Mouse (Mus musculus) erythroblast, embryonic 14.5 days (primary cell): ENCODE data around the gene Tmod4. TPM values are rescaled to one million over a fixed set of nuclear protein-coding genes. Genes with fewer than 3 reads are reported as not detected.

Experiments
- H3K27me3 ChIP-seq: 2 replicates; pipeline ENCODE4 v1.6.1; 2012; ENCODE audit warnings: inconsistent platforms; ENCODE audit not compliant: control insufficient read depth
- H3K36me3 ChIP-seq: 2 replicates; pipeline ENCODE4 v1.6.1; 2012; ENCODE audit warnings: mild to moderate bottlenecking, inconsistent platforms; ENCODE audit not compliant: control insufficient read depth
- H3K4me1 ChIP-seq: 2 replicates; pipeline ENCODE4 v1.6.1; 2012; ENCODE audit warnings: inconsistent platforms; ENCODE audit not compliant: control insufficient read depth
- H3K4me3 ChIP-seq: replicated peaks from 2 replicates; pipeline ENCODE3; 2012; ENCODE audit warnings: moderate library complexity, mild to moderate bottlenecking, inconsistent platforms
- H3K9me3 ChIP-seq: 2 replicates; pipeline ENCODE4 v1.6.1; 2012; ENCODE audit warnings: low read length, inconsistent platforms, mixed read lengths; ENCODE audit not compliant: control insufficient read depth
- GATA1 ChIP-seq: IDR thresholded peaks from 2 replicates; pipeline ENCODE4 v1.6.1; 2012; ENCODE audit warnings: low read length, inconsistent platforms, mixed read lengths
- TAL1 ChIP-seq: IDR thresholded peaks from 3 replicates; pipeline ENCODE4 v1.6.1; 2012; ENCODE audit warnings: low read length, inconsistent platforms, mixed read lengths
- polyA plus RNA-seq: library from polyadenylated mRNA; stranded (reverse); fragments of >175 nt; gene quantifications from 2 replicates; pipeline ENCODE4 v1.2.3, GENCODE M21; 2012

Tmod4 gene
- polyA plus RNA-seq, 1 experiment: not detected

DNA sequence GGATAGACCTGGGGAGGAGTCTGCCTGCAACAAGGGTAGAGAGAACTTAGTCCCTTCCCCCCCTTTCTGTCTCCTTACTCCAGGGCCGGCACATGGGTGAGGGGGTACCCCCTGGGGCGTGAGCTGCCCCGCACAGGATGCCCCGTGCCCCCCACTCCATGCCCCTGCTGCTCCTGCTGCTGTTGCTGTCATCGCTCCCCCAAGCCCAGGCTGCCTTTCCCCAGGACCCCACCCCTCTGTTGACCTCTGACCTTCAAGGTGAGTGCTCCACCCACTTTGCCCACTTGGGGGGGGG, 39.9 kb downstream of the Tmod4 start:
- Histone ChIP-seq H3K4me1 (peaks cover 27% of the 10 kb centered on the region), H3K9me3 (peaks cover 3% of the 10 kb centered on the region; the same call in 1 of the 2 replicates), H3K4me3 (no peak overlapping the region), H3K27me3 (peaks cover 78% of the 10 kb centered on the region), H3K36me3 (no peaks in the 10 kb centered on the region)
- TF ChIP-seq GATA1: no peak
- TF ChIP-seq TAL1: no peak

DNA sequence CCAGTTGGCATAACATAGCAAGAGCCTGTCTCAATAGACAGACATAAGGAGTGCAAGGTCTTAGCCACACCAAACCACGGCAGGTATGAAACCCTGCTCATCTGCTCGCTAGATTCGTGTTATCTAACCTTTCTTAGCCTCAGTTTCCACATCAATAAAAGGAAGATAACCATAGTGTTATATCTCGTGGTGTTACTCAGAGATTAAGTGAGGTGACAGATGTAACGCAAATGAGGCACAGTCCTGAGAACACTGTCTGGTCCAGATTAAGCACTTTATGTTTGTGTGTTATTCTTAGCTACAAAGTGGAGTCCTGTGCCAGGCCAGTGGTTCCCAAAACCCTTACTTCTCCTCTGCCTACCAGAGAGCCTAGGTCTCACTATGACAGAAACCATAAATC, 40.6 kb downstream of the Tmod4 start:
- TF ChIP-seq GATA1 (no peak), TAL1 (no peak)
- Histone ChIP-seq H3K4me3 (no peak overlapping the region), H3K4me1 (peaks cover 21% of the 10 kb centered on the region), H3K27me3 (peaks cover 76% of the 10 kb centered on the region), H3K36me3 (no peaks in the 10 kb centered on the region), H3K9me3 (peaks cover 3% of the 10 kb centered on the region; the same call in 1 of the 2 replicates)

DNA sequence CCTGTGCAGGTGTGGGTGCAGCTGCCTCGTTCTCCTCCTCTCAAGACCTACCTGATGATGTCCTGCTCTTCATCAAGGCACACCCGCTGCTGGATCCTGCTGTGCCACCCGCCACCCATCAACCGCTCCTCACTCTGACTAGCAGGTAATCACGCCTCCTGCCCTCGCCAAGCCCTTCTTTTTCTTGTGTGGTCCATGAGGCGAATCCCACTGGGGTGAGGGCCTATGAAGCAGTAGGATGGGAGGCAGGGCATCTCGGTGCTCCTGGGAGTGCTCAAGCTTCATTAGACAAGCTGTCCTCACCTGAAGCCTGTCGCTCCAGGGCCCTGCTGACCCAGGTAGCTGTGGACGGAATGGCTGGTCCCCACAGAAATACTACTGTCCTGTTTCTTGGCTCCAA, 45.7 kb downstream of the Tmod4 start:
- no peak overlapping the region for H3K4me3 ChIP-seq
- TF ChIP-seq GATA1 (no peak), TAL1 (no peak)

DNA sequence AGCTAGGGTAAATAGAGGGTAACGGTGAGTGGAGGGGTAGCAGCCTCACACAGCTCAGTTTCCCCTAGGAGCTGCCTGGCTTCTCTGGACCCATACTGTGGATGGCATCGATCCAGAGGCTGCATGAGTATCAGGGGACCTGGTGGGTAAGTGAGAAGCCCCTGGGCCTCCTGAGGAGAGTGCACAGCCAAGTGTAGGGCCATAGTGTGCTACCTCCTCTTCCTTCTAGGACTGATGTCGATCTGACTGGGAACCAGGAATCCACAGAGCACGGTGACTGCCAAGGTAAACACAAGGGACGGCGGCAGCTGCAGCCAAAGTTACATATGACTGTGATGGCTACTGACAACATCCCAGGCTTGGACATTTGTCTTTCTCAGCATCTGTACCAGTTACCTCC, 46.8 kb downstream of the Tmod4 start:
- Histone ChIP-seq H3K9me3 (peaks cover 14% of the 10 kb centered on the region; the same call in 1 of the 2 replicates), H3K4me1 (peaks cover 11% of the 10 kb centered on the region), H3K27me3 (peaks cover 85% of the 10 kb centered on the region), H3K36me3 (no peaks in the 10 kb centered on the region), H3K4me3 (no peak overlapping the region)
- TF ChIP-seq GATA1: no peak
- no peak for TF ChIP-seq TAL1

More for the DNA sequence above, 45.7 kb downstream of the Tmod4 start:
- peaks cover 77% of the 10 kb centered on the region for H3K27me3 ChIP-seq
- no peaks in the 10 kb centered on the region for H3K36me3 ChIP-seq
- peaks cover 11% of the 10 kb centered on the region for H3K4me1 ChIP-seq
- H3K9me3 ChIP-seq: peaks cover 14% of the 10 kb centered on the region; the same call in 1 of the 2 replicates

DNA sequence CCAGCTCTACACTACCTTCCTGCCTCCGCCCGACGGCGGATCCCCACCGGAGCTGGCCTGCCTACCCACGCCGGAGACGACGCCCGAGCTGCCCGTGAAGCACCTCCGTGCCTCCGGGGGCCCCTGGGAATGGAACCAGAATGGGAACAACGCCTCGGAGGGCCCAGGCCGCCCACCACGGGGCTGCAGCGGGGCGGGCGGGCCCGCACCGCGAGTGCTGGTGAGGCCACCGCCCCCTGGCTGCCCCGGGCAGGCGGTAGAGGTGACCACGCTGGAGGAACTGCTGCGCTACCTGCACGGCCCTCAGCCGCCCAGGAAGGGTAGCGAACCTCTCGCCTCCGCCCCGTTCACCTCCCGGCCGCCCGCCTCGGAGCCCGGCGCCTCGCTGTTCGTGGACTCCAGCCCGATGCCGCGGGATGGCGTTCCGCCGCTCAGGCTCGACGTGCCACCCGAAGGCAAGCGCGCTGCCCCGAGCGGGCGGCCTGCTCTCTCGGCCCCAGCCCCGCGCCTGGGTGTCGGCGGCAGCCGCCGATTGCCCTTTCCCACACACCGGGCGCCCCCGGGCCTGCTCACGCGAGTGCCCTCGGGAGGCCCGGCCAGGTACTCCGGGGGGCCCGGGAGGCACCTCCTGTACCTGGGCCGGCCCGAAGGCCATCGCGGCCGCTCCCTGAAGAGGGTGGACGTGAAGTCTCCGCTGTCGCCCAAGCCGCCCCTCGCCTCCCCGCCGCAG, 48.4 kb downstream of the Tmod4 start:
- TF ChIP-seq TAL1: no peak
- TF ChIP-seq GATA1: no peak
- H3K9me3 ChIP-seq: peaks cover 14% of the 10 kb centered on the region; the same call in 1 of the 2 replicates
- no peaks in the 10 kb centered on the region for H3K36me3 ChIP-seq
- no peak overlapping the region for H3K4me3 ChIP-seq
- peaks cover 11% of the 10 kb centered on the region for H3K4me1 ChIP-seq
- H3K27me3 ChIP-seq: peaks cover 89% of the 10 kb centered on the region

DNA sequence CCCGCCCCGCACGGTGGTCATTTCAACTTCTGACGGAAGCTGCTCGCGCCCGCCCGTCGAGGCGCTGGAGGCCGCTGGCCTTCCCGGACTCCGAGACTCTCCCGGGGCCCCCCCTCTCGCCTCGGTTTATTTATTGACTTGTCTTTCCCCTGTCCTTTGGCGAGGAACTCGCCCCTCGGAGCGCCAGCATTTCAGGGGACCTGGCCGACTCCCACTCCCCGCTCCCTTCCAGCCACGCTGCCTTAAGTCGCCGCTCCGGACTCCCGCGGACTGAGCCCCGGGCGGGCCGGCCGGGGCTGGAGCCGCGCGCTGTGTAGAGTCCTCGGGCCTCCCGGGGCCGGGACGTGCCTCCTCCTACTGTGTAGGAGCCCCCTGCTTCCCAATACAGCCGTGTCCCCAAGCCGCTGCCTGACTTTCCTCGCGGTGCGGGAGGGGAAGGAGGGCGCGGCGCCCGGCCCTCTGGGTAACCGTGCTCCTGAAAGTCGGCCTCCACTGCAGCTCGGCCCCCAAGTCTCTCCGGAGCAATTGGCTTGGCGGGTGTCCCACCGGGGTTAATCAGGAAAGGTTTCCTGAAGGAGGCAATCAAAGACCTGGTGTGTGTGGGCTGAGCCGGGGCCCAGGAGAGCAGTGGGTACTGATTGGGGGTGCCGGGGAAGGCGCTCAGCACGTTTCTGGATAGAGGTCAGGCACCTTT, 49.1 kb downstream of the Tmod4 start:
- TF ChIP-seq GATA1 (no peak), TAL1 (no peak)
- Histone ChIP-seq H3K36me3 (no peaks in the 10 kb centered on the region), H3K9me3 (peaks cover 14% of the 10 kb centered on the region; the same call in 1 of the 2 replicates), H3K4me3 (no peak overlapping the region), H3K4me1 (peaks cover 11% of the 10 kb centered on the region), H3K27me3 (peaks cover 83% of the 10 kb centered on the region)

DNA sequence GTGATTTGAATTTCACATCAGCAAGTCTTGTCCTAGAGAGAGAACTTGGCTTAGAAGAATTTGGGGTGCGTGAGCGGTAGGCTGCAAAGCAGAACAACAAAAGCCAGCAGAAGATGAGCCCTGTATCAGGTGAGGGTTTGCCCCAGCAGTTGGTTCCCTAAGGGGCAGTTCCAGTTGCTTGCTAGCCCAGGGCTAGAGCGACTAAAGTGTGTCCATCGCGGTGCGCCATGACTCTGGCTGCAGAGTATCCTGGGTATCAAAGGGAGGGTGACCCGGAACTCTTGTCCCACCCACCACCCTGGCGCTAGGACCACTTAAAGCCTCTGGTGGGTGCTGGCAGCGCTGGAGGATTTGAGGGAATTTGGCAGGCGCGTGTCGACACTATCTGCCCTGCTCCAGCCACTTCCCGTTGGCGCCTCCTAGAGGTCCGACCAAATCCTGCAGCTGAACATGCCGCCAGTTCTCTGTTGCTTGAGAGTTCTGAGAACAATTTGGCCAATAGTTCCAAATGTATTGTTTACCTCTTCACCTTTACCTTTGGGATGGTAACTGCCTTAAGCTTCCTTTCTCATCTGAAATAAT, 49.8 kb downstream of the Tmod4 start:
- TF ChIP-seq GATA1 (no peak), TAL1 (no peak)
- H3K27me3 ChIP-seq: peaks cover 79% of the 10 kb centered on the region
- no peaks in the 10 kb centered on the region for H3K36me3 ChIP-seq
- H3K4me3 ChIP-seq: no peak overlapping the region
- peaks cover 11% of the 10 kb centered on the region for H3K4me1 ChIP-seq
- H3K9me3 ChIP-seq: peaks cover 14% of the 10 kb centered on the region; the same call in 1 of the 2 replicates

DNA sequence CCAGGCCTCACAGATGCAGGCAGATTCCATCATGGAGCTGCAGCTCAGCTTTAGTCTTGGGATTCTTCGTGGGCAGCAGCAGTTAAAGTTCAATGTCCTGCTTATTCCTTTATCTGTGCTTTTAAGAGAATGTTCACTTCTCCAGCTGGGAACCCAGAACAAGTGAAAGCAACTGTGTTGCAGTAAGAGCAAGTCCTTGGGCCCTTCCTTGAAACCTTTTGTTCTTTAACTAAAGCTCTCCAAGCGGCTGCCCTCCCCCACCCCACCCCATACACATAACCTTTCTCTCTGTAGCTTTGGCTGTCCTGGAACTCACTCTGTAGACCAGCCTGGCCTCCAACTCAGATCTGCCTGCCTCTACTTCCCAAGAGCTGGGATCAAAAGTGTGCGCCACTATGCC, 52.2 kb downstream of the Tmod4 start:
- TF ChIP-seq TAL1 (no peak), GATA1 (no peak)
- H3K27me3 ChIP-seq: peaks cover 58% of the 10 kb centered on the region
- H3K4me1 ChIP-seq: peaks cover 11% of the 10 kb centered on the region

DNA sequence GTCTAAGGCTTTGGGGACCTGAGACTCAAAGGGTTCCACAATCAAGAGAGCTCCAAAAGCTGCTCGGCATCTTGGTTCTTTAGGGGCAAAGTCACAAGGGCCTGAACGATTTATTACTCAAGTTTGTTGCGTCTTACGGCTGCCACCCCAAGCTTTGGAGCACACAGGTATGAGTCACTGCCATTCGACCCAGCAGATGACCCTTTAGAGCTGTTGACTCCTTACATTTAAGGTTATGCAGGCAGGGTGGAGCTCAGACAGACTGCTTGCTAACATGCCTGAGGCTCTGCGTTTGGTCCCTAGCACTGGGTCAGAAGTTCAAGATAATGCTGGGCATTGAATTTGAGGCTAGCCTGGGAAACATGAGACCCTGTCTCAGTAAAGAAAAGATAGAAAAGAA, 53.3 kb downstream of the Tmod4 start:
- H3K27me3 ChIP-seq: peaks cover 47% of the 10 kb centered on the region
- H3K4me3 ChIP-seq: no peak overlapping the region
- H3K36me3 ChIP-seq: peaks cover 21% of the 10 kb centered on the region
- TF ChIP-seq GATA1 (no peak), TAL1 (no peak)
- H3K9me3 ChIP-seq: peaks cover 7% of the 10 kb centered on the region; the same call in 1 of the 2 replicates
- H3K4me1 ChIP-seq: peaks cover 10% of the 10 kb centered on the region

More for the DNA sequence above, 52.2 kb downstream of the Tmod4 start:
- Histone ChIP-seq H3K36me3 (peaks cover 11% of the 10 kb centered on the region), H3K9me3 (peaks cover 14% of the 10 kb centered on the region; the same call in 1 of the 2 replicates), H3K4me3 (no peak overlapping the region)

Other genes with a start within 250 kb of the Tmod4 start
- 16.8 TPM in 2 replicates for gene Psmb4, start 237.5 kb upstream of the Tmod4 start, polyA plus RNA-seq
- 0.64 and 1.1 TPM in 2 replicates for gene Selenbp1, start 191.4 kb upstream of the Tmod4 start, polyA plus RNA-seq
- not detected in 2 replicates for gene Rfx5, start 170.4 kb upstream of the Tmod4 start, polyA plus RNA-seq
- gene Pi4kb, start 149.7 kb upstream of the Tmod4 start, polyA plus RNA-seq: 0.48 and 0.91 TPM in 2 replicates
- 0.61 and 0.79 TPM in 2 replicates for gene Zfp687, start 109.0 kb upstream of the Tmod4 start, polyA plus RNA-seq
- gene Psmd4, start 81.9 kb upstream of the Tmod4 start, polyA plus RNA-seq: 17.0 and 20.7 TPM in 2 replicates
- 1.5 and 2.3 TPM in 2 replicates for gene Pip5k1a, start 17.5 kb upstream of the Tmod4 start, polyA plus RNA-seq
- 16.8 and 18.2 TPM in 2 replicates for gene Vps72, start 13.5 kb upstream of the Tmod4 start, polyA plus RNA-seq
- 0.63 and 0.86 TPM in 2 replicates for gene Scnm1, start 9.5 kb downstream of the Tmod4 start, polyA plus RNA-seq
- 0.90 and 1.1 TPM in 2 replicates for gene Lysmd1, start 9.6 kb downstream of the Tmod4 start, polyA plus RNA-seq
- gene Tnfaip8l2, start 17.9 kb downstream of the Tmod4 start, polyA plus RNA-seq: 0.04 and 0.17 TPM in 2 replicates
- gene Sema6c, start 36.0 kb downstream of the Tmod4 start, polyA plus RNA-seq: 0.01 and 0.04 TPM in 2 replicates
- gene Gabpb2, start 93.4 kb downstream of the Tmod4 start, polyA plus RNA-seq: 0.29 and 0.30 TPM in 2 replicates
- gene Cdc42se1, start 104.3 kb downstream of the Tmod4 start, polyA plus RNA-seq: 6.8 and 8.0 TPM in 2 replicates
- gene Mllt11, start 107.7 kb downstream of the Tmod4 start, polyA plus RNA-seq: 0.09 TPM in 2 replicates
- not detected in 2 replicates for gene Gm128, start 117.1 kb downstream of the Tmod4 start, polyA plus RNA-seq
- not detected in 2 replicates for gene Bnipl, start 126.7 kb downstream of the Tmod4 start, polyA plus RNA-seq
- gene Mindy1, start 156.9 kb downstream of the Tmod4 start, polyA plus RNA-seq: 6.4 and 7.1 TPM in 2 replicates
- gene Prune1, start 157.6 kb downstream of the Tmod4 start, polyA plus RNA-seq: 0.06 and 0.08 TPM in 2 replicates
- gene Anxa9, start 182.7 kb downstream of the Tmod4 start, polyA plus RNA-seq: 0.03 and 0.06 TPM in 2 replicates
- 5.9 and 9.3 TPM in 2 replicates for gene Cers2, start 190.3 kb downstream of the Tmod4 start, polyA plus RNA-seq
- gene Setdb1, start 232.7 kb downstream of the Tmod4 start, polyA plus RNA-seq: 0.42 and 0.62 TPM in 2 replicates